Mouse (Mus musculus) common myeloid progenitor, adult 5-6 weeks (primary cell): Measurements from ENCODE around the gene Ispd. TPM values are rescaled to one million over a fixed set of nuclear protein-coding genes. Genes with fewer than 3 reads are reported as not detected.

Source experiments
- total RNA-seq: library from RNA; stranded (forward); fragments of 200-1000, 187-1606 nt; gene quantifications from 2 replicates; pipeline ENCODE4 v1.2.3, GENCODE M21; 2017

The Ispd gene
- total RNA-seq, 1 experiment from 2014 or later = 4.3 TPM

Other genes with a start within 250 kb of the Ispd start
- 23.5 and 24.3 TPM in 2 replicates for gene Ankmy2, start 224.3 kb upstream of the Ispd start, total RNA-seq
- 132 and 152 TPM in 2 replicates for gene Bzw2, start 223.4 kb upstream of the Ispd start, total RNA-seq
- not detected in 2 replicates for gene Lrrc72, start 128.1 kb upstream of the Ispd start, total RNA-seq
- gene Sostdc1, start 67.3 kb upstream of the Ispd start, total RNA-seq = not detected in 2 replicates
- 1.2 TPM in 1 of 2 replicates, not detected in the other for gene D630036H23Rik, start 731 bp downstream of the Ispd start, total RNA-seq